Mouse (Mus musculus): ENCODE results near the gene Hnf1a. TPM values are rescaled to one million over a fixed set of nuclear protein-coding genes. Genes with fewer than 3 reads are reported as not detected.
A peak's percentile ranks its signal among the peaks of the same experiment; 100 is the strongest.

Hnf1a gene
- polyA plus RNA-seq, 1 experiment from 2014 or later: 0.06 TPM

DNA sequence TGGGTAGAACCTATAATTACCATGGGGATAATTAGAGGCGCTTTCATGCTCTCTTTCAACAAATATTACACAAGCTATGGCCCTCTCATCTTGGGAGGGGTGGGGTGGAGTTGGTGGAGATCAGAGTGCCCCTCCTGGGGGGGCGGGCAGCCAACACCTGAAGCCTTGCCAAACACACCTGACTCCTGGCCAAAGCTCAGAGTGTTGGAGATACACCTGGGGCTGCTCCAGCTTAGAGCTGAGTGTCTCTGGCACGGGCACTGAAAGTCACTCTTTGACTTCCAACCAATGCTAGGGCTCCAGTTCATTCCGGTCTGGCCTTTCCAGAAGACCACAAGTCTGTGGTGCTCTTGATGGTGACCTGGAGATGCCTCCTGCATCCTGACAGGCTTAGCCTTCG is 36.9 kb upstream of the Hnf1a start:
- Histone ChIP-seq H3K4me3 (no peak overlapping the region), H3K9me3 (replicated peaks) (no peaks in the 10 kb centered on the region), H3K36me3 (no peaks in the 10 kb centered on the region), H3K27ac (no peak overlapping the region), H3K4me2 (replicated peaks) (no peak overlapping the region), H3K27me3 (no peaks in the 10 kb centered on the region), H3K4me1 (peaks cover 14% of the 10 kb centered on the region), H3K9ac (no peak overlapping the region)
- 86% methylated on average over 5 of the region's 5 CpGs for WGBS
- no peak for ATAC-seq (ENCODE audit: low FRiP score)

DNA sequence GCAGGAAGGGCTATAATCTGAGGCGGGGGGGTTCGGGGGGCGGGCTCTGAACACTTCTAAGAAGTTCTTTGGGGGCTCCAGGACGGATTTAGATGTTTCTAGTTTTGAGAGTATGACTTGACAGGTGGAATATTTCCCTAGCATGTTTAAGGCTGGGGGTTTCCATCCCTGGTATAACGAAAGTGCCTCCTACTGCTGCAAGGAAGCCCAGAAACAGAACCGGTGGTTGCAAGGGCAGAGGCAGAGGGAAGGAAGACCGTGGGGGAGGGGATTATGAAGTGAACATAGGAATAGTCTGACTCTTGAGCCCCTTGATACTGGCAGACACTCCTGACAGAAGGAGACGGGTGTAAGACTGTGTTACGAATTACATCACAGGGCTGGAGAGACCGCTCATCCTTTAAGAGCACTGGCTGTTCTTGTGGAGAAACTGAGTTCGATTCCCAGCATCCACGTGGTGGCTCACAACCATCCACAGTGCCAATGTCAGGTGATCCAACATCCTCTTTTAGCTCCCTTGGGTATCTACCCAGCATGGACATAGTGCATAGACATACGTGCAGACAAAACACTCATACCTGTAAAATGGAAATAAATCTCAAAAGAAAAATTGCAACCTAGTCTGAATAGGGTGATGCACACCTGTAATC is 32.5 kb upstream of the Hnf1a start:
- no peak overlapping the region for H3K4me3 ChIP-seq
- ATAC-seq (ENCODE audit: low FRiP score): no peak
- 84% methylated on average over 13 of the region's 13 CpGs for WGBS

DNA sequence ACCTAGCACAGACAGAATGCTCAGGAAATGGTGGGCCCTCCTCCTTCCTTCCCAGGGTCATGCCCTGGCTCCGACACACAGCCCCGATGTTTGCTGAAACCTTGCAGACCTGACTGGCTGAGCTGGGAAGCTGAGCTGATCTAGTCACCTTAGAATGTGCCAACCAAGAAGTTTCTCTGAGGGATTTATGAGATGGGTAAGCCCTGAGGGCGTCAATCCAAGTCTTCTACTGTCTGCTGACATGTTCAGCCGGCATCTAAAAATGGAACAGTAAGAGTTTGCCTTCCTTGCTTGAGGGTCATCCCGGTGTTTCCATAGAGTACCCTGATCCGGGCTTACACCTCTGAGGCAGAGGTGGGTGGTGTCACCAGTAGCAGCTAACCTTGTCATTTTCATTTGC is 31.9 kb upstream of the Hnf1a start:
- ATAC-seq (ENCODE audit: low FRiP score): no peak
- Histone ChIP-seq H3K27ac (no peak overlapping the region), H3K27me3 (0 out of 2 replicates have a peak, but pooled peaks cover 5% of the 10 kb centered on the region), H3K9ac (no peak overlapping the region), H3K4me3 (no peak overlapping the region), H3K36me3 (no peaks in the 10 kb centered on the region), H3K9me3 (replicated peaks) (no peaks in the 10 kb centered on the region), H3K4me2 (replicated peaks) (no peak overlapping the region), H3K4me1 (no peaks in the 10 kb centered on the region)
- 80% methylated on average over 6 of the region's 6 CpGs for WGBS

More for the DNA sequence above, 32.5 kb upstream of the Hnf1a start:
- Histone ChIP-seq H3K27me3 (0 out of 2 replicates have a peak, but pooled peaks cover 5% of the 10 kb centered on the region), H3K9ac (no peak overlapping the region), H3K9me3 (replicated peaks) (no peaks in the 10 kb centered on the region), H3K27ac (no peak overlapping the region), H3K4me1 (no peaks in the 10 kb centered on the region), H3K36me3 (no peaks in the 10 kb centered on the region), H3K4me2 (replicated peaks) (no peak overlapping the region)

DNA sequence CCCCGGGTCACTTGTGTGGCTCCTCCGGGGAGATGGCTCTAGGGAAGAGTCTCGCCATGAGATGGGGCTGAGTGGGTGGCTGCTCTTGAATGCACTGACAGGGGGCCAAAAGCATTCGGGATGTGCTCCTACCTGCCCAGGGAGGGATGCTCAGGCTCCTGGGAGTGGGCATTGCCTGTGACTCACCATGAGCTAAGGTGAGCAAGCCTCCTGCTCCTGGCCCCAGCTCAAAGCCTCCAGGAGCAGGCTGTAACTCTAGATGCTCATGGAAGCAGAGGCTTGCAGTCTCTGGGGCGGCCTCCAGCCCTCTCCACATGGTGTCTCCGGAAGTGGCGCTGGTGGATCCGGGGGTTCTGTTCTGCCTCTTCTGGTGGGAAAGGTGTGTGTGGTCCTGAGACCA is 30.6 kb upstream of the Hnf1a start:
- ATAC-seq (ENCODE audit: low FRiP score): no peak

DNA sequence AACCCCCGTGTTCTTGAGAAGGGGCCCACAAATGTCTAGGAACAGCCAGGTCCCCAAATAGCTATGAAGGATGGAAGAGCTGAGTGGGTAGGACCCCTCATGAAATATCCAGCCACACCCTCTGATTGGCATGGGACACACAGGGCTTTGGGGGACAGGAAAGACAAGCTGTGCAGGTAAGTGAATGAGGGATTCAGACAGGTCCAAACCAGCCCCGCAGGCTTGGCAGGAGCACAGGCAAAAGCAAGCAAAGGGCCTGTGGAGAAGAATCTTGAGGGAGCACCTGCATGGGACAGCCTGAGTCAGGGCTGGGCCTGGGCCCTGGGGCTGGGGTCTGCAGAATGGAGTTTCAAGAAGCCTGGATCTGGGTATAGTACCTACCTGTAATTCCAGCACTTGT is 29.6 kb upstream of the Hnf1a start:
- 77% methylated on average over 2 of the region's 2 CpGs for WGBS
- H3K9me3 ChIP-seq (replicated peaks): no peaks in the 10 kb centered on the region
- no peaks in the 10 kb centered on the region for H3K4me1 ChIP-seq
- no peak for ATAC-seq (ENCODE audit: low FRiP score)
- H3K36me3 ChIP-seq: no peaks in the 10 kb centered on the region
- no peak overlapping the region for H3K4me3 ChIP-seq
- no peak overlapping the region for H3K4me2 ChIP-seq (replicated peaks)
- no peak overlapping the region for H3K9ac ChIP-seq
- 0 out of 2 replicates have a peak, but pooled peaks cover 5% of the 10 kb centered on the region for H3K27me3 ChIP-seq
- H3K27ac ChIP-seq: no peak overlapping the region

More for the DNA sequence above, 30.6 kb upstream of the Hnf1a start:
- Histone ChIP-seq H3K4me1 (no peaks in the 10 kb centered on the region), H3K27me3 (0 out of 2 replicates have a peak, but pooled peaks cover 5% of the 10 kb centered on the region), H3K9ac (no peak overlapping the region), H3K4me3 (no peak overlapping the region), H3K9me3 (replicated peaks) (no peaks in the 10 kb centered on the region), H3K36me3 (no peaks in the 10 kb centered on the region), H3K27ac (no peak overlapping the region), H3K4me2 (replicated peaks) (no peak overlapping the region)
- 71% methylated on average over 8 of the region's 8 CpGs for WGBS

DNA sequence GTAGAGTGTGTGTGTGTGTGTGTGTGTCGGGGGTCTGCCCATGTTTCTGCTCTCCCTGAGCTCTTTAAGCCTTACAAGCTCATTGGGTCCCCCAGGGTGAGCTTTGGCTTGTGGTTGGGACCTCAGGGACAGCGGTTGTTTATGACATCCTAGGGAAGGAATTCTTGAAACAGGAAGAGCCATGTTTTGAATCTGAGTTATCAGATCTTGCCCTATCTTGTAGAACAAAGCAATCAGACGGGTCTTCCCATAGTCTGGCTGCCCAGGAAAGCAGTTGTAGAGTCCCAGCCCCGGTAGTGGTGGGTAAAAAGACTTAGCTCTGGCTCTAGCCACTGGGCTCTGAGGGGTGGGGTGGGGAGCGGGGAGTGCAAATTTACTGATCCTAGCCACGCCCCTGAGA is 26.4 kb upstream of the Hnf1a start:
- no peak overlapping the region for H3K9ac ChIP-seq
- H3K36me3 ChIP-seq: no peaks in the 10 kb centered on the region
- no peak overlapping the region for H3K4me3 ChIP-seq
- no peak overlapping the region for H3K27ac ChIP-seq
- no peaks in the 10 kb centered on the region for H3K9me3 ChIP-seq (replicated peaks)
- ATAC-seq (ENCODE audit: low FRiP score): no peak
- 75% methylated on average over 6 of the region's 6 CpGs for WGBS
- H3K4me2 ChIP-seq (replicated peaks): no peak overlapping the region
- no peaks in the 10 kb centered on the region for H3K4me1 ChIP-seq
- 0 out of 2 replicates have a peak, but pooled peaks cover 5% of the 10 kb centered on the region for H3K27me3 ChIP-seq

DNA sequence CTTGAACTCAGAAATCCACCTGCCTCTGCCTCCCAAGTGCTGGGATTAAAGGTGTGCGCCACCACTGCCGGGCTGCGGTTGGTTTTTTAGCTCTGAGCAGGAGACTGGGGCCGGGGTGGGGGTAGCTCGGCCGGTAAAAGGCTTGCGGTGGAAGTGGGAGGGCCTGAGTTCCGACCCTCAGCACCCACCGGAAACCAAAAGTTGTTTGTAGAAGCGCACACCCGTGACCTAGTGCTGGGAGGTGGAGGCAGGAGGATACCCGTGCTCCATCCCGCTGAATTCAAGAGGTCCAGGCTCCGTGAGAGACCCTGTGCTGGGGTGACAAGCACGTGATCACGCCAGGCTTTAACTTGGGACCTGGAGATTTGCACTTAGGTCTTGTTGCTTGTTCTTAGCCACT is 25.6 kb upstream of the Hnf1a start:
- no peaks in the 10 kb centered on the region for H3K36me3 ChIP-seq
- no peak for ATAC-seq (ENCODE audit: low FRiP score)
- 0 out of 2 replicates have a peak, but pooled peaks cover 2% of the 10 kb centered on the region for H3K27me3 ChIP-seq
- H3K4me3 ChIP-seq: no peak overlapping the region
- H3K4me1 ChIP-seq: no peaks in the 10 kb centered on the region
- no peak overlapping the region for H3K27ac ChIP-seq
- WGBS: 74% methylated on average over 16 of the region's 16 CpGs
- H3K9me3 ChIP-seq (replicated peaks): no peaks in the 10 kb centered on the region
- no peak overlapping the region for H3K4me2 ChIP-seq (replicated peaks)
- H3K9ac ChIP-seq: no peak overlapping the region

DNA sequence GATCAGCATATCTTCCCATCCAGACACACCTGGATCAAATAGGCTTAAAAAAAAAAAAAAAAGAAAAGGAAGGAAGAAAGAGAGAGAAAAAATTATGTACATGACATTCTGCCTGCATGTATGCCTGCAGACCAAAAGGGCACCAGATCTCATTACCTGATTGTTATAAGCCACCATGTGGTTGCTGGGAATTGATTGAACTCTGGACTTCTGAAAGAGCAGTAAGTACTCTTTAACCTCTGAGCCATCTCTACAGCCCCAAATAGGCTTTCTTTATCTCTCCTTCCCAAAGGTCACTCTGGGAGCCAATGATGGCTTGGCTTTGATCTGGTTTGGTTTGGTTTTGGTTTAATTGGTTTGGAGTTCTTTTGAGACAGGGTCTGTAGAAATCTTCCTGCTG is 14.2 kb upstream of the Hnf1a start:
- no peak overlapping the region for H3K4me2 ChIP-seq (replicated peaks)
- H3K27me3 ChIP-seq: peaks cover 3% of the 10 kb centered on the region
- H3K4me1 ChIP-seq: peaks cover 3% of the 10 kb centered on the region; the same call in 1 of the 2 replicates
- no peaks in the 10 kb centered on the region for H3K36me3 ChIP-seq
- no peak overlapping the region for H3K9ac ChIP-seq
- H3K27ac ChIP-seq: no peak overlapping the region
- ATAC-seq (ENCODE audit: low FRiP score): no peak
- H3K9me3 ChIP-seq (replicated peaks): 0 out of 2 replicates have a peak, but pooled peaks cover 8% of the 10 kb centered on the region
- H3K4me3 ChIP-seq: no peak overlapping the region

DNA sequence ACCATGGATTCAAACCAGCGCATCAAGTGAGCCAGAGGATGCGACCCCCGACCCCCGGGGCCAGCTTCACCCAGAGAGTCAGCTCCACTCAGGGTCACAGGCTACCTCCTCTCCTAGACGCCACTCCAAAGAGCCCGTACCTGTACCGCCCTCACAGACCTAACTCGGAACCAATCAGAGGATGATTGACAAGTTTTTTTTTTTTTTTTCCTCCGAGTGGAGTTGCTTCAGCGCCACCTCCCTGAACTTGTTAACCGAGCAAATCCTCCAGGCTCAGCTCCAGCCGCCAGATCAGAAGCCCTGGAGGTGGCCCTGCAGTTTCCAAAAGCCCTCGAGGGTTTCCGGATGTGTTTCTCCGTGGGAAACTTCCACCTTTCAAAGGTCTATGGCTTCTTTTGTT is 11.1 kb upstream of the Hnf1a start:
- no peak overlapping the region for H3K4me3 ChIP-seq
- peaks cover 11% of the 10 kb centered on the region for H3K4me1 ChIP-seq
- H3K27me3 ChIP-seq: peaks cover 6% of the 10 kb centered on the region
- no peaks in the 10 kb centered on the region for H3K9me3 ChIP-seq (replicated peaks)
- H3K36me3 ChIP-seq: no peaks in the 10 kb centered on the region
- 59% methylated on average over 15 of the region's 15 CpGs for WGBS
- no peak overlapping the region for H3K9ac ChIP-seq
- no peak overlapping the region for H3K27ac ChIP-seq
- H3K4me2 ChIP-seq (replicated peaks): no peak overlapping the region
- no peak for ATAC-seq (ENCODE audit: low FRiP score)

DNA sequence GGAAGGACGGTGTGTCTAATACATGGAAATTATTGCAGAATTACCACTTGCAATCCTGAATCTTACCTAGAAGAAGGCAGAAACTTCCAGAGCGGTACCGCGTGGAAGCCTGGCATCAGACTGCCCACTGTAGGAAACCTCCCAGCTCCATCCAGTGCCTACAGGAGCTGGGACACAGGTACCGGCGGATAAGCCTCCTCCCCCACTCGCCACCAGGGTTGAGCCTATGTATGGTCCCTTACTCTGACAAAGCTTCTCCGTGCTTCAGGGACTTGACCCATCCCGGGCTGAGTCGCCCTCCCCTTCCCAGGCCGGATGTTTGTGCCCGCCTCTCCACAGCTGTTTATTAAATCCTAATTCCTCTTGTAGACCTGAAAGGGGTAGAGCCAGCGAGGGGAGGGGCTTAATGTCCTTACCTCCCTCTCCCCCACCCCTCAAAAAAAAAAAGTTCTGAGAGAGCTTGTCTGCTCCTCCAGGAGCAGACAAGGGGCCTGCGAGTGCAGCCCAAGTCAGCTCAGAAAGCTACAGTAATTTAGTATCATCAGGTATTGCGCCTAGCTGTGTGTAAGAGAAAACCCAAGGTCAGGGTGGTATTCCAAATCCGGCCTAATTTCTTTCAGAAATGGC is 9.3 kb upstream of the Hnf1a start:
- Histone ChIP-seq H3K27ac (no peak overlapping the region), H3K9ac (peak overlapping the region; percentile 44), H3K9me3 (replicated peaks) (no peaks in the 10 kb centered on the region), H3K4me3 (peak overlapping the region; percentile 23), H3K27me3 (peaks cover 6% of the 10 kb centered on the region), H3K4me1 (peaks cover 11% of the 10 kb centered on the region), H3K4me2 (replicated peaks) (peak overlapping the region; percentile 66), H3K36me3 (no peaks in the 10 kb centered on the region)
- ATAC-seq (ENCODE audit: low FRiP score): no peak
- 29% methylated on average over 16 of the region's 16 CpGs for WGBS

DNA sequence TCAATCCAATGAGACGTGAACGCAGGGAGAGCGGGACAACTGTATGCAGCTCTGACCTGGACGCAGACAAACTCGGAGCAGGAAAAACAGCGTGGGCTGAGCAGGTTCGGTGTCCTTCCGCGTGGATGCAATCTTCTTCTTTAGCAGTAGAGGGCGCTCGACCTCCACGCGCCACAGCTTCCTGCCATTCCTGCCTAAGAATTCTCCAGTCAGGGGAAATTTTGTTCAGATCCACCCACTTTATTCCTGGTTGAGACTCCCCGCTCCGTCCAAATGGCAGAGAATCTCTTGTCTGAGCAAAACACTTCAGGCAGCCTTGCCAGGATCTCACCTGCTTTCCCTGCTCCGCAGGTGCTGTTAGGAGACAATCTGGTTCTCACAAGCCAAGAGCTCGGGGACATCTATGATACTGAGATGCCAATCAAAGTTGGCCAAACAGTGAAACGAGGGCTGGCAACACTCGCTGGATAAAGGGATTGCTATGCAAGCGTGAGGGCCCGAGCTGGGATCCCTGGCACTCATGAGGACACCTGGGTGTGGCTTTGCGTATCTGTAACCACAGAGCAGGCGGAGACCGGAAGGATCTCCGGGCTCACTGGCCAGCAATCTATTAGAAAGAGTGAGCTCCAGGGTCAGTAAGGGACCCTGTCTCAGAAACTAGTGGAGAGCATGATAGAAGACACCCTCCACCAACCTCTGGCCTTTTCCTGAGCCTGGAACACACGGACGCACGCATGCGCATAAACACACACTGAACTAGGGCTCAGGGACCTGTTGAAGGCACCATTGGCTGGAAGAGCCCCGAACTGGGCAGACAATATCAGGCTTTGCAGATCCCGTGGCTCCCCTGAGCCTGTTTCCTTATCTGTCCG is 8.6 kb upstream of the Hnf1a start:
- ATAC-seq (ENCODE audit: low FRiP score): no peak
- peak overlapping the region; percentile 66 for H3K4me2 ChIP-seq (replicated peaks)
- peaks cover 11% of the 10 kb centered on the region for H3K4me1 ChIP-seq
- H3K36me3 ChIP-seq: no peaks in the 10 kb centered on the region
- H3K4me3 ChIP-seq: peak overlapping the region; percentile 23
- no peak overlapping the region for H3K27ac ChIP-seq
- H3K27me3 ChIP-seq: peaks cover 6% of the 10 kb centered on the region
- H3K9me3 ChIP-seq (replicated peaks): no peaks in the 10 kb centered on the region
- WGBS: 12% methylated on average over 32 of the region's 32 CpGs
- H3K9ac ChIP-seq: peak overlapping the region; percentile 44

DNA sequence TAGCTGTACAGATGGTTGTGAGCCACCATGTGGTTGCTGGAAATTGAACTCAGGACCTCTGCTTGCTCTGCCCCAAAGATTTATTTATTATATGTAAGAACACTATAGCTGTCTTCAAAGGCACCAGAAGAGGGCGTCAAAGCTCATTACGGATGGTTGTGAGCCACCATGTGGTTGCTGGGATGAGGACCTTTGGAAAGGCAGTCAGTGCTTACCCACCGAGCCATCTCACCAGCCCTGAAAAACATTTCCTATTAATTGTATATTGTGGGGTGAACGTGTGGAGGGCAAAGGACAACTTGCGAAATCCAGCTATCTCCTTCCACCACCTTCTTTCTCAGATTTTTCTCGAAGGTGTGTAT is 8.0 kb upstream of the Hnf1a start:
- ATAC-seq (ENCODE audit: low FRiP score): no peak
- H3K4me1 ChIP-seq: peaks cover 11% of the 10 kb centered on the region
- H3K9ac ChIP-seq: peak overlapping the region; percentile 44; the same call in 1 of the 2 replicates
- 8% methylated on average over 6 of the region's 6 CpGs for WGBS
- H3K27me3 ChIP-seq: peaks cover 6% of the 10 kb centered on the region
- H3K27ac ChIP-seq: no peak overlapping the region
- no peaks in the 10 kb centered on the region for H3K9me3 ChIP-seq (replicated peaks)
- peak overlapping the region; percentile 23 for H3K4me3 ChIP-seq
- no peaks in the 10 kb centered on the region for H3K36me3 ChIP-seq
- H3K4me2 ChIP-seq (replicated peaks): peak overlapping the region; percentile 66

Measured in hindbrain, embryonic 12.5 days (tissue).